Mouse (Mus musculus) midbrain, postnatal 0 days (tissue): ENCODE measurements at regions not wholly inside any gene's neighbourhood (a gene's known extent, or its start where the extent isn't known, plus 50 kb on each side); places are given as distances from the start of the nearest gene placed in this dataset.
A peak's percentile ranks its signal among the peaks of the same experiment; 100 is the strongest.

Source experiments
- ATAC-seq: fragments of 200-750 bp; cut with Nextera tagmentation; 2 replicates; pipeline ENCODE4 v1.8.0; 2017; ENCODE audit warnings: moderate number of reproducible peaks, mild to moderate bottlenecking, moderate TSS enrichment, moderate library complexity; ENCODE audit not compliant: low FRiP score
- DNase-seq: peaks from one replicate; pipeline ENCODE4 v3.0.0-alpha.2; 2015; ENCODE audit warnings: low spot score
- H3K27ac ChIP-seq: fragments of 300-500 bp; sonication (generic); 2 replicates; pipeline ENCODE4 v1.5.1; 2014; ENCODE audit warnings: low read depth, mild to moderate bottlenecking, low read length, mixed read lengths
- H3K27me3 ChIP-seq: fragments of 300-500 bp; sonication (generic); 2 replicates; pipeline ENCODE4 v1.6.1; 2014; ENCODE audit warnings: low read length, control low read depth, mixed read lengths; ENCODE audit not compliant: insufficient read depth
- H3K36me3 ChIP-seq: fragments of 300-500 bp; sonication (generic); 2 replicates; pipeline ENCODE4 v1.6.1; 2014; ENCODE audit warnings: low read length, control low read depth, mixed read lengths; ENCODE audit not compliant: insufficient read depth
- H3K4me1 ChIP-seq: fragments of 300-500 bp; sonication (generic); 2 replicates; pipeline ENCODE4 v1.6.1; 2014; ENCODE audit warnings: mild to moderate bottlenecking, control low read depth, antibody characterized with exemption, low read length, mixed read lengths; ENCODE audit not compliant: insufficient read depth
- H3K4me2 ChIP-seq: fragments of 300-500 bp; sonication (generic); 2 replicates; pipeline ENCODE4 v1.6.1; 2014; ENCODE audit warnings: low read depth, mild to moderate bottlenecking, low read length, mixed read lengths; ENCODE audit not compliant: poor library complexity, severe bottlenecking
- H3K4me3 ChIP-seq: fragments of 300-500 bp; sonication (generic); 2 replicates; pipeline ENCODE4 v1.5.1; 2014; ENCODE audit warnings: low read depth, mild to moderate bottlenecking, low read length, moderate library complexity
- H3K9ac ChIP-seq: fragments of 300-500 bp; sonication (generic); replicated peaks from 2 replicates; pipeline ENCODE4 v1.6.1; 2014; ENCODE audit warnings: mild to moderate bottlenecking, low read length, moderate library complexity, mixed read lengths; ENCODE audit not compliant: poor library complexity, severe bottlenecking
- H3K9me3 ChIP-seq: fragments of 300-500 bp; sonication (generic); 2 replicates; pipeline ENCODE4 v1.6.1; 2016; ENCODE audit warnings: low read length, control low read depth
- CTCF ChIP-seq: IDR thresholded peaks from 2 replicates; pipeline ENCODE4 v1.5.1; 2016; ENCODE audit warnings: antibody characterized with exemption, mild to moderate bottlenecking
- WGBS: fragments of 180-500 bp; shearing (Covaris S2); extraction: QIAGEN DNeasy Blood & Tissue Kit; methylation state at CpG from one replicate; pipeline ENCODE4 v1.1.7; 2014; 5-methylcytosine and 5-hydroxymethylcytosine counted together

DNA sequence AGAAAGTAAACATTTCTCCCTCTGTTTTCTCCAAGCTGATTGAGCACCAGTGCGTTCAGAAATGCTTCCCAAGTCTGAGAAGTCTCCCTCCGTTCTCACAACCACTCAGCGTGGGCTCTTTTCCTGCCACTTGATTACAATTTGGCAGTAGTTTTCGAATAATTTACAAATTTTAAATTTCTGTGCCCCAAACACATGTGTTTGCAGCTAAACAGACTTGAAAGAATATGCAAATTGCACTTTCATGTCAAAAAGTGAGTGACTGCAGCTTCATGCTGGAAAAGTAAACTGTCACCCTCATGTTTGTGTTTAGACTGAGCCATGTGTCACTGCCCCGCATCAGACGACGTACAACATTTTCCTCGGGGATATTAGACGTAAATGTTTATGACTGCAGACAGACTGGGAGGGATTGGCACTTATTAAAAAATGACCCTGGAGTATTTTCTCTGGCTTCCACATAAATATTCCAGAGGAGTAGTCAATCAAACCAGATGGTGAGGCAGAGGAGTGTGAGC, 70.6 kb upstream of the Six2 start:
- no peaks in the 10 kb centered on the region for H3K36me3 ChIP-seq
- 52% methylated on average over 9 of the region's 9 CpGs for WGBS
- no peak overlapping the region for H3K9ac ChIP-seq
- H3K27ac ChIP-seq, result no peak overlapping the region
- ATAC-seq (no peak), DNase-seq (no peak)
- no peaks in the 10 kb centered on the region for H3K4me1 ChIP-seq
- H3K27me3 ChIP-seq, result no peaks in the 10 kb centered on the region
- TF ChIP-seq CTCF, result no peak
- no peak overlapping the region for H3K4me3 ChIP-seq
- H3K9me3 ChIP-seq, result no peaks in the 10 kb centered on the region
- H3K4me2 ChIP-seq, result no peak overlapping the region

DNA sequence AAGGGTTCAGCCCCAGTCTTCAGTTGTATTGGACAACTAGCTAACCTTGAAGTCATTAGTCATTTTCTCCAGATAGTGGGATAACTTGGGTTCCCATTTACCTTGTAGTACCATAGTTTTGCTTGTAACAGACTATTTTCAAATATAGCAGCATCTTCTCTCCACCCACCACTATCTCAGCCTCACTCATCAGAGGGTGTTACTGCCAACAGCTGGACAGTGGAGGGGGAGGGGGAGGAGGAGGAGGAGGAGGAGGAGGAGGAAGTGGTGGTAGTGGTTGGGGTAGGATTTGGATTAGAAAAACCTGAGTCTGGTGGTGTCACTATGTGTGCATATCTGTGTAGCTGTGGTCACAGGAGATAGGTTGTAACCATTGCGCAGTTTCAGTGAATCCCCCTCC, 69.6 kb upstream of the Six2 start:
- DNase-seq (no peak), ATAC-seq (no peak)
- Histone ChIP-seq H3K36me3 (no peaks in the 10 kb centered on the region), H3K9ac (no peak overlapping the region), H3K4me2 (no peak overlapping the region), H3K4me3 (no peak overlapping the region), H3K27ac (no peak overlapping the region), H3K4me1 (no peaks in the 10 kb centered on the region), H3K9me3 (no peaks in the 10 kb centered on the region), H3K27me3 (no peaks in the 10 kb centered on the region)
- 85% methylated on average over 1 of the region's 1 CpGs for WGBS
- TF ChIP-seq CTCF, result no peak

- H3K4me1 ChIP-seq, result no peaks in the 10 kb centered on the region
- H3K4me2 ChIP-seq, result no peak overlapping the region
- WGBS, result 83% methylated on average over 2 of the region's 2 CpGs
- DNase-seq (no peak), ATAC-seq (no peak)
- no peak overlapping the region for H3K9ac ChIP-seq
- H3K4me3 ChIP-seq, result no peak overlapping the region
- H3K36me3 ChIP-seq, result no peaks in the 10 kb centered on the region
- no peaks in the 10 kb centered on the region for H3K9me3 ChIP-seq
- TF ChIP-seq CTCF, result no peak
- no peaks in the 10 kb centered on the region for H3K27me3 ChIP-seq
- no peak overlapping the region for H3K27ac ChIP-seq
Observed at GRCm38 (mm10) chr17:85755557-85755956, 67.5 kb upstream of the Six2 start.

- H3K27me3 ChIP-seq, result no peaks in the 10 kb centered on the region
- H3K9me3 ChIP-seq, result no peaks in the 10 kb centered on the region
- WGBS, result 6% methylated on average over 10 of the region's 10 CpGs
- H3K9ac ChIP-seq, result no peak overlapping the region
- no peak for TF ChIP-seq CTCF
- no peak overlapping the region for H3K27ac ChIP-seq
- H3K4me1 ChIP-seq, result peaks cover 6% of the 10 kb centered on the region; the same call in 1 of the 2 replicates
- DNase-seq (peak; percentile 65), ATAC-seq (peak; percentile 38; the same call in 1 of the 2 replicates)
- no peaks in the 10 kb centered on the region for H3K36me3 ChIP-seq
- peak overlapping the region; percentile 33 for H3K4me2 ChIP-seq
- H3K4me3 ChIP-seq, result no peak overlapping the region
Observed at GRCm38 (mm10) chr17:85748649-85749081, 60.6 kb upstream of the Six2 start.

DNA sequence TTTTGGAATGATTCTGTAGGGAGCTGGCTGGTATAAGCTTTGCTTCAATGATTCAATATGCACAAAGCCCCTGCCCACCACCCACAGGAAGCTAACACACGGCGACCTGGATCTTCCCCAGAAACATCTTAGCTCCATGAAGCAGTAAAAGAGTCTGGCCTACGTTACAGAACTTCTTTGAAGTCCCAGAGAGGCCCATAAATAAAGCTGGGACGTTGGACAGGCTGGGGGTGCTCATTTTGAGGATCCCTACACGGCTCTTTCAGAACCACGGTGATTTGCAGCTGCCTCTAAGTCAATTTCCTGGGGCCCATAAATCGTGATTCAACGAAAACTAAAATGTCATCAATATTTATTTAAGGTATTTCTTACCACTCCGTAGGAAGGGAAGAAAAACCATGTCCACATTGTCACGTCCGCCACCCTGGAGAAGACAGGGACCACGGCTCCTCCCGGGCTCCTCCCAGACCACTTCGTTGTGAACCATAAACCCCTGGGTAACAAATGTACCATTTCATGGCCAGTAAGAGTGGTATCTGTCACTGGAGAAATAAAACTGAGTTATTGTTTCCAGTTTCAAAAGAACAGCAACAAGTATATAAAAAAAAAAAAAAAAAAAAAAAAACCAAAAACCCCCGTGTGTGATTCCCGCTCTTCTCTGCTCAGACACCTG, 60.0 kb upstream of the Six2 start:
- no peak overlapping the region for H3K9ac ChIP-seq
- DNase-seq (no peak), ATAC-seq (no peak)
- H3K9me3 ChIP-seq, result no peaks in the 10 kb centered on the region
- no peak overlapping the region for H3K27ac ChIP-seq
- no peak overlapping the region for H3K4me3 ChIP-seq
- no peak for TF ChIP-seq CTCF
- H3K4me2 ChIP-seq, result no peak overlapping the region
- no peaks in the 10 kb centered on the region for H3K27me3 ChIP-seq
- WGBS, result 54% methylated on average over 16 of the region's 16 CpGs
- H3K4me1 ChIP-seq, result peaks cover 6% of the 10 kb centered on the region; the same call in 1 of the 2 replicates
- H3K36me3 ChIP-seq, result no peaks in the 10 kb centered on the region
